Mouse (Mus musculus): Measurements from ENCODE around the gene Prss54. TPM values are rescaled to one million over a fixed set of nuclear protein-coding genes. Genes with fewer than 3 reads are reported as not detected.

Prss54 gene
- polyA plus RNA-seq, 1 experiment from 2014 or later: not detected

DNA sequence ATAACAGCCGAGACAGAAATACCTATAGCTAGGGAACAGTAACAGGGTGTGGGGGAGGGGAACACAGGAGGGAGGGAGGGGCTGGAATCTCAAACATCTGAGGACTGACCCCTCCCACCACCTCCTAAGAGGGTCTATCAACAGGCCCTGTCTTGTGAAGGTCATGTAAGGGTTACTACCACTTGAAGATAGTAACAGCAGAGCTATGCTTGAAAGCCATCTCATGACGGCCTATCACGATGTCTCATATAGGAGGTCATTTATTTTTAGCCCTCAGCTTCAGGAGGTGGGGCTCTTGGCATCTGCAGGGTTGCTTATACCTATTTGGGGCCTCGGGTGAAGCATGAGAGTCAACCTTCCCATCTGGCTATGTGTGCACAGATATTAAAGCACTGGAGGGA is 20.7 kb upstream of the Prss54 start:
- H3K4me2 ChIP-seq: no peak overlapping the region
- no peaks in the 10 kb centered on the region; the same call in 1 of the 2 replicates for H3K27me3 ChIP-seq
- no peak overlapping the region for H3K4me3 ChIP-seq (replicated peaks)
- WGBS: 64% methylated on average over 4 of the region's 4 CpGs
- no peak overlapping the region for H3K27ac ChIP-seq
- no peaks in the 10 kb centered on the region for H3K36me3 ChIP-seq
- no peak for ATAC-seq (ENCODE audit: insufficient number of reproducible peaks, insufficient read depth, low FRiP score, low TSS enrichment, low read depth)
- H3K9me3 ChIP-seq: no peaks in the 10 kb centered on the region
- 0 out of 2 replicates have a peak, but pooled peaks cover 5% of the 10 kb centered on the region for H3K4me1 ChIP-seq (replicated peaks)
- no peak overlapping the region for H3K9ac ChIP-seq (replicated peaks)

DNA sequence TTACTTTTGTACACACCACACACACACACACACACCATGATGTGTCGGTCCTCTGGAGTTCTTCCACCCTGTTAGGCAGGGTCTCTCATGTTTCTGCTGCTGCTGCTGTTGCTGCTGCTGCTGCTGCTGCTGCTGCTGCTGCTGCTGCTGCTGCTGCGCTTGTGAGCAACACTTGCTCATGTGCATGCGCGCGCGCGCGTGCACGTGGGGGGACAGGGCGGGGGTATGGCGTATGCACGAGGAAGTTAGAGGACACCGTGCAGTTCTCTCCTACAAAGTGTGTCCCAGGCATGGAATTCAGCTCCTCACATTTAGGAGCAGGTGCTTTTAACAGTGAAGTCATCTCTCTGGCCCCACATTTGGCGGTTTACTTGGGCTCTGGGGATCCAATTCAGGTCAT is 19.0 kb upstream of the Prss54 start:
- Histone ChIP-seq H3K9me3 (no peaks in the 10 kb centered on the region), H3K4me2 (no peak overlapping the region), H3K4me3 (replicated peaks) (no peak overlapping the region), H3K27me3 (no peaks in the 10 kb centered on the region), H3K27ac (no peak overlapping the region), H3K4me1 (replicated peaks) (0 out of 2 replicates have a peak, but pooled peaks cover 5% of the 10 kb centered on the region), H3K9ac (replicated peaks) (no peak overlapping the region), H3K36me3 (no peaks in the 10 kb centered on the region)
- ATAC-seq (ENCODE audit: insufficient number of reproducible peaks, insufficient read depth, low FRiP score, low TSS enrichment, low read depth): no peak
- 81% methylated on average over 14 of the region's 14 CpGs for WGBS

DNA sequence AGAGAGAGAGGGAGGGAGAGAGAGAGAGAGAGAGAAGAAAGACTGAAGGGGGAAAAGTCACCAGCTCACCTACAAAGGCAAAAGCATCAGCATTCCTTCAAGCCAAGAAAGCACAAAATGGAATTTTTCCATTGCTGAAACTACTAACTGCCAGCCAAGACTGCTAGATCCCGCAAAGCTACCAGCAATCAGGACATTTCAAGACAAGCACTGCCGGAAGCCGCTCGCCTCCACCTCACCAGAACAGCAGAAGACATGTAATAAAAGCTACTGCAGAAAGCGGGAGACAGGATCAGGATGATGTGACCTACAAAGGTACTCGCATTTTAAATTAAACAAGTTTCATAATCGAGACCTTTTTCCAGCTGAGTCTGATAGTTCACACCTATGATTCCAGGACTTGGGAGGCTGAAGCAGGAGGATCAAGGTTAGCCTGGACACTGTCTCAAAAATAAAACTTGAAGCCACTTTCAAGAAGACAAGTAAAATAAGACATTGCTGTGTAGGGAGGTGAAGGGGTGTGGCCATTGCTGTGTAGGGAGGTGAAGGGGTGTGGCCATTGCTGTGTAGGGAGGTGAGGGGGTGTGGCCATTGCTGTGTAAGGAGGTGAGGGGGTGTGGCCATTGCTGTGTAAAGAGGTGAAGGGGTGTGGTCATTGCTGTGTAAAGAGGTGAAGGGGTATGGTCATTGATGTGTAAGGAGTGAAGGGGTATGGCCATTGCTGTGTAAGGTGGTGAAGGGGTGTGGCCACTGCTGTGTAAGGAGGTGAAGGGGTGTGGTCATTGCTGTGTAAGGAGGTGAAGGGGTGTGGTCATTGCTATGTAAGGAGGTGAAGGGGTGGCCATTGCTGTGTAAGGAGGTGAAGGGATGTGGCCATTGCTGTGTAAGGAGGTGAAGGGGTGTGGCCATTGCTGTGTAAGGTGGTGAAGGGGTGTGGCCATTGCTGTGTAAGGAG is 17.6 kb upstream of the Prss54 start:
- WGBS: 87% methylated on average over 7 of the region's 7 CpGs
- no peak overlapping the region for H3K27ac ChIP-seq
- no peak for ATAC-seq (ENCODE audit: insufficient number of reproducible peaks, insufficient read depth, low FRiP score, low TSS enrichment, low read depth)
- 0 out of 2 replicates have a peak, but pooled peaks cover 5% of the 10 kb centered on the region for H3K4me1 ChIP-seq (replicated peaks)
- H3K9me3 ChIP-seq: no peaks in the 10 kb centered on the region
- H3K36me3 ChIP-seq: no peaks in the 10 kb centered on the region
- H3K4me3 ChIP-seq (replicated peaks): no peak overlapping the region
- no peaks in the 10 kb centered on the region for H3K27me3 ChIP-seq
- no peak overlapping the region for H3K9ac ChIP-seq (replicated peaks)
- no peak overlapping the region for H3K4me2 ChIP-seq

DNA sequence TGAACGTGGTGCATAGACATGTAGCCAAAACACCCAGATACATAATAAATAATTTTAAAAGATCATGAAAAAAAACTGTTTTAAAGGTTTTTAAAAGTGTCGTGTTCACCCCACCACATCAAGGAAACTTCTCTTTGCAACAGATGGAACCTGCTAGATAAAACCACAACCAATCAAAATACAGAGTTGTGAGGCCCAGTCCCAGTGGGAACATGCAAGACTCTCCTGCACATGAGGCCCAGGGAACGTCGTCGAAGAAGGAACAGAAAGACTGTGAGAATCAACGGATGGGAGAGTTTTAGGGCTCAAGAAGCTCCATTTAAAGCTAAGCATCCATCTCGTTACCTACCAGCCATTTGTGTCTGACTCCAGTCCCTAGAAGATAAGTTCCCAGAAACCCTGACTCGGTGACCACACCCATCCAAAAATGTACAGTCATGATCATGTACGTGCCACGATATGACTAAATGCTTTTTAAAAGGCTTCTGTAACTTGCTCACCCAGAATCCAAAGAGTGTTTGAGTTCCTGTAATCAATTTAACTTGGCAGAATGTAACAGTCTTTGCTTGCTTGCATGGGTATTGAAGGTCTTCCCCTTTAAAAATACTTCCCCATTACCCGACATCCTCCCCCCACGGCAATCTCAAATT is 16.1 kb upstream of the Prss54 start:
- Histone ChIP-seq H3K27ac (no peak overlapping the region), H3K4me2 (no peak overlapping the region), H3K36me3 (no peaks in the 10 kb centered on the region), H3K9ac (replicated peaks) (no peak overlapping the region), H3K4me3 (replicated peaks) (no peak overlapping the region), H3K4me1 (replicated peaks) (0 out of 2 replicates have a peak, but pooled peaks cover 5% of the 10 kb centered on the region), H3K9me3 (no peaks in the 10 kb centered on the region), H3K27me3 (no peaks in the 10 kb centered on the region)
- WGBS: 84% methylated on average over 12 of the region's 12 CpGs
- ATAC-seq (ENCODE audit: insufficient number of reproducible peaks, insufficient read depth, low FRiP score, low TSS enrichment, low read depth): no peak

DNA sequence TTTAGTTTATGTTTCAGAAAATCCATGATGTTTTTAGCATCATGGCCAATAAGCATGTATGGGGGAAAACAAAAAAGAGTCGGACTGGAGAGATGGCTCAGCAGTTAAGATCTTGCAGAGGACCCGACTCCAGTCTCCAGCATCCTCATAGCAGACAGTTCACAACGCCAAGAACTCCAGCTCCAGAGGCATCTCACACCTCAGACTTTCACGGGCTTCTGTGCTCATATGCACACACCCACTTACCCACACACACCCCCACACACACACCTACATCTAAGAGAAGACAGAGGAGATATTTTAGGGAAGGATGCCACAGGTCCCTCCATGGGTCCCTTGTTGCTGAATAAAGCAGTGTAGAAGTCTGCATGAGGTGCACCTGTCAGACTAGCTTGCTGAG is 14.4 kb upstream of the Prss54 start:
- no peaks in the 10 kb centered on the region for H3K36me3 ChIP-seq
- ATAC-seq (ENCODE audit: insufficient number of reproducible peaks, insufficient read depth, low FRiP score, low TSS enrichment, low read depth): no peak
- peaks cover 5% of the 10 kb centered on the region; the same call in 1 of the 2 replicates for H3K9me3 ChIP-seq
- H3K27ac ChIP-seq: no peak overlapping the region
- H3K4me2 ChIP-seq: no peak overlapping the region
- H3K4me3 ChIP-seq (replicated peaks): no peak overlapping the region
- H3K9ac ChIP-seq (replicated peaks): no peak overlapping the region
- WGBS: 82% methylated on average over 4 of the region's 4 CpGs
- no peaks in the 10 kb centered on the region for H3K4me1 ChIP-seq (replicated peaks)
- no peaks in the 10 kb centered on the region for H3K27me3 ChIP-seq

DNA sequence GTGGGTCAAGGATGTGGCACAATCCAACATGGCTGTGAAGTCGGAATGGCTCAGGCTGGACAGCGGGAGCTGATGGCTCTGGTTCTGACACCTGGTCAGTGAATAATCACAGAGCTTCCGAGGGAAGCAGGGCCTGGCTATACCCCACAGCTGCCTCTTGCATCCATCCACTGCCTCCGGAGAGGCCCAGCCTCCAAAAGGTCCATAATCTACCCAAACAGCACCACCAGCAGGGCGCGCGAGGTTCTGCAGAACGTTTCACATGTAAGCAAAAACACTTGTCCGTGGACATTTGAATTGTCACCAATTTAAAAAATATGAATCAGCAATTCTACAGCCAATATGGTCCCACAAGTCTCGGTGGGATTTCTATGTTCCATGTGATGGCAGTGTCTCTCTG is 13.1 kb upstream of the Prss54 start:
- Histone ChIP-seq H3K4me1 (replicated peaks) (no peaks in the 10 kb centered on the region), H3K36me3 (no peaks in the 10 kb centered on the region), H3K9ac (replicated peaks) (no peak overlapping the region), H3K4me3 (replicated peaks) (no peak overlapping the region), H3K4me2 (no peak overlapping the region), H3K27me3 (no peaks in the 10 kb centered on the region), H3K27ac (no peak overlapping the region), H3K9me3 (peaks cover 5% of the 10 kb centered on the region; the same call in 1 of the 2 replicates)
- ATAC-seq (ENCODE audit: insufficient number of reproducible peaks, insufficient read depth, low FRiP score, low TSS enrichment, low read depth): no peak
- 61% methylated on average over 10 of the region's 10 CpGs for WGBS

DNA sequence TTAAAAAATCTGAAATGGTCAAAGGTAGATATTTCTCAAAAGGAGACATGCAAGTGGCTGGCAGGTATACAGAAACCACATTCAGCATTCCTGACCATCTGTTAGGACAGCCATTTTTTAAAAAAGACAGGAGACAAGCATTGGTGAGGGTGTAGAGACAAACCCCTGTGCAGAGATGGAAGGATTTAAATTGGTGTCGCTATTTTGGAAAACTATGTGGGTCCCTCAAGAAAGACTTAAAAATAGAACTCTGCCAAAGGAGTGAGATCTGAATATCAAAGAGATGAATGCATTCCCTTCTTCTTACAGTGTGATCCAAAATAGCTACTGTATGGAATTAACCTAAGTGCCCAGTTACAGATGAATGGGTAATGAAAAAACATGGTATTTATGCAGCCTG is 11.2 kb upstream of the Prss54 start:
- Histone ChIP-seq H3K4me2 (no peak overlapping the region), H3K4me1 (replicated peaks) (no peaks in the 10 kb centered on the region), H3K27me3 (no peaks in the 10 kb centered on the region), H3K36me3 (no peaks in the 10 kb centered on the region), H3K4me3 (replicated peaks) (no peak overlapping the region), H3K9me3 (peaks cover 5% of the 10 kb centered on the region; the same call in 1 of the 2 replicates), H3K9ac (replicated peaks) (no peak overlapping the region), H3K27ac (no peak overlapping the region)
- ATAC-seq (ENCODE audit: insufficient number of reproducible peaks, insufficient read depth, low FRiP score, low TSS enrichment, low read depth): no peak
- WGBS: 94% methylated on average over 1 of the region's 1 CpGs

DNA sequence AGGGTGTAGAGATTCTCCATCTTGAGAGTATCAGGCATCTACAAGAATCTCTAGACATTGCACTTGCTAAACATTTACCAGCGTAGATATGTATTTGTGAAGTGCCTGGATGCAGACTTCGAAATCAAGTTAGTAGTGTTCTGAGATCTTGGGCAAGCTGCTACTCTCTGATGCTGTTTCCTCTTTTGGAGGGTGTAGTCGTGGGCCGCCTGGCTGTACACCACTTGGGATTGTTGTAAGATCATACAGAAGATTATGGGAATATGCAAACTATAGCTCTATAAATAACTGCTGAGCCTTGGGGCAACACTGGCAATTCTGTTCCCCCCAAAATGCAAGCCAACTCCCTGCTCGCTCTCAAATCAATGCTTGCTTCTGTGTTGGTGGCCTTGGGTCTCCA is 3.0 kb downstream of the Prss54 start:
- no peak overlapping the region for H3K4me3 ChIP-seq (replicated peaks)
- H3K36me3 ChIP-seq: no peaks in the 10 kb centered on the region
- H3K9me3 ChIP-seq: peaks cover 9% of the 10 kb centered on the region; the same call in 1 of the 2 replicates
- H3K4me1 ChIP-seq (replicated peaks): no peaks in the 10 kb centered on the region
- ATAC-seq (ENCODE audit: insufficient number of reproducible peaks, insufficient read depth, low FRiP score, low TSS enrichment, low read depth): no peak
- WGBS: 86% methylated on average over 5 of the region's 5 CpGs
- no peak overlapping the region for H3K27ac ChIP-seq
- H3K9ac ChIP-seq (replicated peaks): no peak overlapping the region
- H3K4me2 ChIP-seq: no peak overlapping the region
- no peaks in the 10 kb centered on the region for H3K27me3 ChIP-seq

DNA sequence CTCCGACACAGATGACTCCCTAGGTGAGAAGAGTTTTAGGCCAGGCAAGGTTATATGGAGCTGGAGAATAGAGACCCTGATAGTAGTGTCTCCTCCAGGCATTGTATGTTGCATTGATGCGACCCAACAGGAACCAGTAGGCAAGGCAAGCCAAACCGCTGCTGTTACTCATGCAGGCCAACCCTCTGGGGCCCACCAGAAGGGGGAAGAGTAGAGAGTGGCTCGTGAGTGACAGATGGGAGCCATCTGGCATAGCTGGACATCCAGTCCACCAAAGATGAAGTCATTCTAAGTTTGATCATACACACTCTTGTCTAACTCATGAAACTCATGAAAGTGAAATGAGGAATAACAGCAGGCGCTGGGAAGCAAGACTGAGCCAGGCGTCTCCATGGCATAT is 9.3 kb downstream of the Prss54 start:
- Histone ChIP-seq H3K4me3 (replicated peaks) (no peak overlapping the region), H3K27me3 (no peaks in the 10 kb centered on the region), H3K4me1 (replicated peaks) (peaks cover under 1% of the 10 kb centered on the region; the same call in 1 of the 2 replicates), H3K9me3 (peaks cover 9% of the 10 kb centered on the region; the same call in 1 of the 2 replicates), H3K27ac (no peak overlapping the region), H3K9ac (replicated peaks) (no peak overlapping the region), H3K4me2 (no peak overlapping the region), H3K36me3 (no peaks in the 10 kb centered on the region)
- WGBS: 79% methylated on average over 6 of the region's 6 CpGs
- ATAC-seq (ENCODE audit: insufficient number of reproducible peaks, insufficient read depth, low FRiP score, low TSS enrichment, low read depth): no peak

DNA sequence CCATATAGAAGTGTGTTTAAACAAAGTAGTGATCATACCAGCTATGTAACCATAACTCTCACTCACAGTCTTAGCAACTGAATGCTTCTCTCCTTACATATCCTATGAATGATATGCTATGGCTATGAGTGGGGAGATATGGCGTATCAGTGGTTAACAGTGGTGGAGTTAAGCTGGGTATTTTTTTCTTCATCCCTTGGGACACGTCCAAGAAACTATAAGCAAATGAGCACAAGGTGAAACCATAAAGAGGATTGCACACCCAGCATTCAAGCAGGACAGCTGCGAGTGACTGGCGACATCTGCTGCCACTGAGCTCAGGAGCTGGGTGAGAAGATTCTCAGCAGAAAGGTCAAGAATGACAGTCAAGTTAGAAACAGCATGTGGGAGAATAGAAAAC is 9.9 kb downstream of the Prss54 start:
- no peaks in the 10 kb centered on the region for H3K27me3 ChIP-seq
- no peaks in the 10 kb centered on the region for H3K36me3 ChIP-seq
- WGBS: 75% methylated on average over 4 of the region's 4 CpGs
- peaks cover 7% of the 10 kb centered on the region; the same call in 1 of the 2 replicates for H3K4me1 ChIP-seq (replicated peaks)
- H3K9me3 ChIP-seq: peaks cover 8% of the 10 kb centered on the region; the same call in 1 of the 2 replicates
- H3K4me3 ChIP-seq (replicated peaks): no peak overlapping the region
- no peak for ATAC-seq (ENCODE audit: insufficient number of reproducible peaks, insufficient read depth, low FRiP score, low TSS enrichment, low read depth)
- H3K4me2 ChIP-seq: no peak overlapping the region
- H3K9ac ChIP-seq (replicated peaks): no peak overlapping the region
- no peak overlapping the region for H3K27ac ChIP-seq

DNA sequence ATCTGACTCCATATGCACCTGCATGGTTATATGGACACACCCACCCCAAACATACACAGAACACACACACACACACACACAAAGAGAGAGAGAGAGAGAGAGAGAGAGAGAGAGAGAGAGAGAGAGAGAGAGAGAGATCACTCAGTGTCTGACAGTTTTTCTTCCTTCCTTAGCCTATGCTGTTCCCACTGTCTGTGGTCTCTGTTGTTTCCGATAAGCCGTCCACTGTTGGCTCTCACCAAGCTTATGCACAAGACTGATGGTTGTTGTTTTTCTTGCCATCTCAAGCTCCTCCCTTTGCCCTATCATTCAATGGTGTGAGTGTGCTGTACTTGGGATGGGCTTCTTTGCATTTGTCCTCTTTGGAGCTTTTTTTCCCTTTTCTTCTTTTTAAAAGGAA is 20.2 kb downstream of the Prss54 start:
- Histone ChIP-seq H3K36me3 (no peaks in the 10 kb centered on the region), H3K27ac (no peak overlapping the region), H3K27me3 (no peaks in the 10 kb centered on the region), H3K4me1 (replicated peaks) (no peaks in the 10 kb centered on the region), H3K9me3 (no peaks in the 10 kb centered on the region), H3K4me3 (replicated peaks) (no peak overlapping the region), H3K4me2 (no peak overlapping the region), H3K9ac (replicated peaks) (no peak overlapping the region)
- ATAC-seq (ENCODE audit: insufficient number of reproducible peaks, insufficient read depth, low FRiP score, low TSS enrichment, low read depth): no peak
- 97% methylated on average over 2 of the region's 2 CpGs for WGBS

Measured in limb, embryonic 12.5 days (tissue).